Mouse (Mus musculus) kidney, embryonic 14.5 days (tissue): Measurements from ENCODE around the gene Lsm10. TPM values are rescaled to one million over a fixed set of nuclear protein-coding genes. Genes with fewer than 3 reads are reported as not detected.

Source experiments
- ATAC-seq: fragments of 200-750 bp; cut with Nextera tagmentation; 2 replicates; pipeline ENCODE4 v1.8.0; 2017; ENCODE audit warnings: moderate number of reproducible peaks, mild to moderate bottlenecking, moderate TSS enrichment, moderate library complexity; ENCODE audit not compliant: low FRiP score, low TSS enrichment
- H3K27ac ChIP-seq: fragments of 300-500 bp; sonication (generic); 2 replicates; pipeline ENCODE4 v1.5.1; 2014; ENCODE audit warnings: low read depth, mild to moderate bottlenecking, low read length, moderate library complexity, mixed read lengths
- H3K27me3 ChIP-seq: fragments of 300-500 bp; sonication (generic); 2 replicates; pipeline ENCODE4 v1.6.1; 2014; ENCODE audit warnings: mild to moderate bottlenecking, low read length; ENCODE audit not compliant: control insufficient read depth, insufficient read depth
- H3K36me3 ChIP-seq: fragments of 300-500 bp; sonication (generic); 2 replicates; pipeline ENCODE4 v1.6.1; 2014; ENCODE audit warnings: low read length, mixed read lengths; ENCODE audit not compliant: control insufficient read depth, insufficient read depth
- H3K4me1 ChIP-seq: fragments of 300-500 bp; sonication (generic); 2 replicates; pipeline ENCODE4 v1.6.1; 2014; ENCODE audit warnings: low read length, mixed read lengths; ENCODE audit not compliant: control insufficient read depth, insufficient read depth
- H3K4me2 ChIP-seq: fragments of 300-500 bp; sonication (generic); replicated peaks from 2 replicates; pipeline ENCODE4 v1.6.1; 2014; ENCODE audit warnings: low read depth, mild to moderate bottlenecking, low read length
- H3K4me3 ChIP-seq: fragments of 300-500 bp; sonication (generic); 2 replicates; pipeline ENCODE4 v1.5.1; 2014; ENCODE audit warnings: mild to moderate bottlenecking, low read length
- H3K9ac ChIP-seq: fragments of 300-500 bp; sonication (generic); 2 replicates; pipeline ENCODE4 v1.6.1; 2014; ENCODE audit warnings: low read depth, mild to moderate bottlenecking, low read length, moderate library complexity
- H3K9me3 ChIP-seq: fragments of 300-500 bp; sonication (generic); 2 replicates; pipeline ENCODE4 v1.6.1; 2016; ENCODE audit warnings: low read length; ENCODE audit not compliant: control insufficient read depth
- WGBS: fragments of 180-500 bp; shearing (Covaris S2); extraction: QIAGEN DNeasy Blood & Tissue Kit; methylation state at CpG from one replicate; pipeline ENCODE4 v1.1.7; 2014; 5-methylcytosine and 5-hydroxymethylcytosine counted together
- polyA plus RNA-seq: library from polyadenylated mRNA; unstranded; fragments of >200 nt; fragmentation: Nextera tagmentation; extraction: Ambion mirVana; gene quantifications from 2 replicates; pipeline ENCODE4 v1.2.1, GENCODE M21; 2014

Lsm10 gene
- 47.3 and 52.4 TPM in 2 replicates for polyA plus RNA-seq

- no peaks in the 10 kb centered on the region for H3K27me3 ChIP-seq
- H3K4me1 ChIP-seq = no peaks in the 10 kb centered on the region; the same call in 1 of the 2 replicates
- H3K9me3 ChIP-seq = no peaks in the 10 kb centered on the region
- H3K9ac ChIP-seq = peak within 1 kb of the TSS; percentile 69
- peak within 1 kb of the TSS; percentile 64 for H3K4me2 ChIP-seq
- peak within 1 kb of the TSS; percentile 71 for H3K4me3 ChIP-seq
- peaks cover 10% of the 10 kb centered on the region; the same call in 1 of the 2 replicates for H3K36me3 ChIP-seq
- peak within 1 kb of the TSS; percentile 24; the same call in 1 of the 2 replicates for H3K27ac ChIP-seq
- WGBS = 2% methylated on average over 37 of the region's 37 CpGs
- peak; percentile 98 for ATAC-seq
Measured at GRCm38 (mm10) chr4:126096464-126097111, at the start of gene Lsm10. TSS of gene Lsm10 (plus strand) at chr4:126096623.

DNA sequence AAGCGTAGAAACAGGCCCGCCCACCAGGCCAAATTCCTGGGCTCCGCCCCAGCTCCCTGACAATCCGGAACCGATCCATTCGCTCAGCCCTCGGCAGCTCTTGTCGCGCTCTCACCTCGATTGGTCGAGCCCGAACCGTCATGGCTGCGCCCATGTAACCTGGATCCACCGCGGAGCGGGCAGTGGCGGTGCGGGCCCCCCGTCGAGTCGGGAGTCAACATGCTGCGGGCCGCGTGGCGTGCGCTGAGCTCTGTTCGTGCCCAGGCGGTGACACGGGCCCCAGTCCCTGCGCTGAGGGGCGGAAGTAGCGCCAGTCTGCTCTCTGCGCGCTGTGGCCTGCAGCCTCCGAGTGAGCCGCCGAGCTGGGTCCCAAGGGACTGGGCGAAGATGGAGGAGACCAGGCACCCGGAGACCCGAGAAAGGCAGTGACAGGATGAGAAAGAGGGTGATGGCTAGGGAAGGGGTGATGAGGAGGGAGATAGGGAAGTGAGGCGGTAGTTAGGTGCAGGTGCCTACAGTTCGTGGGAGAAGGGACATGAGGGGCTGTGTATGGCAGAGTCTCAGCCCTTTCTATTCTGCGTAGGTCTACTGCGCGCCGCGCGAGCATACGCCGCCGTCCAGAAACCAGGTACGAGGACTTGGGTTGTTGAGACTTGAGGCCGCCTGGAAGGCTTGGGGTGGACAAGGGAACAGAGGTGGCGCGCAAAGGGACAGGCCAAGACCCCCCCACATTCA, 49.4 kb upstream of the Lsm10 start, which contains the start of gene Mrps15:
Mrps15 (plus strand) TSS at position 75 of the 735 bp plus-strand sequence.
- Histone ChIP-seq H3K4me1 (peaks cover 6% of the 10 kb centered on the region), H3K4me3 (peak within 1 kb of the TSS; percentile 74), H3K4me2 (peak within 1 kb of the TSS; percentile 58), H3K36me3 (peaks cover 26% of the 10 kb centered on the region), H3K27ac (peak within 1 kb of the TSS; percentile 8; the same call in 1 of the 2 replicates), H3K27me3 (no peaks in the 10 kb centered on the region), H3K9ac (peak within 1 kb of the TSS; percentile 81), H3K9me3 (no peaks in the 10 kb centered on the region)
- WGBS = under 1% methylated on average over 56 of the region's 56 CpGs
- peak; percentile 95 for ATAC-seq

DNA sequence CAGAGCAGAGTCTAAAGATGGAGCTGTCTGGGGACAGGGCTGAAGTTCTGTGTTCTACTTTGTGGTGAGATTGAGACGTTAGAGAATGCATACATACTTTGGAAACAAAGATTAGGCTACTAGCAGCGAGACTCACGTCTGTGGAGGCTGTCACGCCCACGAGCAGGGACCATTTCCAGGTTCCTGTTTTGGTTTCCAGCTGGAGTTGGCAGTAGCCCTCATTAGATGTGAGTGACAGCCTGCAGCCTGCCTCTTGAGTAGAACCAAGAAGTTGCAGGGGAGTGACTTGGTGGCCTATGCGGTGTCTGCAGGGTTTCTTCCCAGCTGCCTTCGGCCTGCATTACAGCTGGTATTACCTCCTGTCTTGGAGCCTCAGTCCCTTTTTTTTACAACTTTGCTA, 44.8 kb upstream of the Lsm10 start:
- Histone ChIP-seq H3K4me2 (no peak overlapping the region), H3K27me3 (no peaks in the 10 kb centered on the region), H3K27ac (no peak overlapping the region), H3K4me1 (peaks cover 6% of the 10 kb centered on the region), H3K4me3 (no peak overlapping the region), H3K9ac (no peak overlapping the region), H3K36me3 (peaks cover 60% of the 10 kb centered on the region), H3K9me3 (no peaks in the 10 kb centered on the region)
- 76% methylated on average over 7 of the region's 7 CpGs for WGBS
- no peak for ATAC-seq

- peak overlapping the region; percentile 67 for H3K9ac ChIP-seq
- peak overlapping the region; percentile 64 for H3K4me3 ChIP-seq
- H3K9me3 ChIP-seq = no peaks in the 10 kb centered on the region
- 17% methylated on average over 19 of the region's 19 CpGs for WGBS
- ATAC-seq = 0 out of 2 replicates have a peak, but pooled peaks have one; percentile 14
- peak overlapping the region; percentile 66 for H3K4me2 ChIP-seq
- peaks cover 31% of the 10 kb centered on the region; the same call in 1 of the 2 replicates for H3K36me3 ChIP-seq
- no peaks in the 10 kb centered on the region for H3K27me3 ChIP-seq
- H3K27ac ChIP-seq = peak overlapping the region; percentile 33; the same call in 1 of the 2 replicates
- H3K4me1 ChIP-seq = peaks cover 7% of the 10 kb centered on the region; the same call in 1 of the 2 replicates
Measured at GRCm38 (mm10) chr4:126057207-126058133, 39.0 kb upstream of the Lsm10 start.

- ATAC-seq = peak; percentile 98
- Histone ChIP-seq H3K9ac (peak within 1 kb of the TSS; percentile 67), H3K27ac (peak within 1 kb of the TSS; percentile 33; the same call in 1 of the 2 replicates), H3K4me1 (peaks cover 7% of the 10 kb centered on the region; the same call in 1 of the 2 replicates), H3K9me3 (no peaks in the 10 kb centered on the region), H3K4me3 (peak within 1 kb of the TSS; percentile 64), H3K36me3 (peaks cover 24% of the 10 kb centered on the region; the same call in 1 of the 2 replicates), H3K27me3 (no peaks in the 10 kb centered on the region), H3K4me2 (peak within 1 kb of the TSS; percentile 66)
- under 1% methylated on average over 57 of the region's 57 CpGs for WGBS
Measured at GRCm38 (mm10) chr4:126058134-126058996, 38.1 kb upstream of the Lsm10 start, which contains the start of gene Oscp1. TSS of gene Oscp1 (plus strand) at chr4:126058565.

- peak overlapping the region; percentile 66 for H3K4me2 ChIP-seq
- peak overlapping the region; percentile 67 for H3K9ac ChIP-seq
- H3K4me1 ChIP-seq = peaks cover 7% of the 10 kb centered on the region; the same call in 1 of the 2 replicates
- H3K9me3 ChIP-seq = no peaks in the 10 kb centered on the region
- 40% methylated on average over 9 of the region's 9 CpGs for WGBS
- H3K27ac ChIP-seq = no peak overlapping the region
- H3K27me3 ChIP-seq = no peaks in the 10 kb centered on the region
- ATAC-seq = no peak
- H3K4me3 ChIP-seq = peak overlapping the region; percentile 64
- H3K36me3 ChIP-seq = peaks cover 18% of the 10 kb centered on the region; the same call in 1 of the 2 replicates
Measured at GRCm38 (mm10) chr4:126058997-126059362, 37.4 kb upstream of the Lsm10 start.

GRCm38 (mm10) chr4:126062856-126063255, 33.6 kb upstream of the Lsm10 start:
- H3K27me3 ChIP-seq = no peaks in the 10 kb centered on the region
- no peak overlapping the region for H3K4me2 ChIP-seq
- no peak overlapping the region for H3K9ac ChIP-seq
- 43% methylated on average over 1 of the region's 1 CpGs for WGBS
- no peak for ATAC-seq
- H3K36me3 ChIP-seq = no peaks in the 10 kb centered on the region
- no peak overlapping the region for H3K4me3 ChIP-seq
- no peak overlapping the region for H3K27ac ChIP-seq
- H3K9me3 ChIP-seq = no peaks in the 10 kb centered on the region
- no peaks in the 10 kb centered on the region; the same call in 1 of the 2 replicates for H3K4me1 ChIP-seq
